Mouse (Mus musculus): ENCODE measurements around the gene Nup93. TPM values are rescaled to one million over a fixed set of nuclear protein-coding genes. Genes with fewer than 3 reads are reported as not detected.

Nup93 gene
- total and polyA plus RNA-seq, 3 experiments, result 6.0 to 42.5 (median 39.9) TPM

DNA sequence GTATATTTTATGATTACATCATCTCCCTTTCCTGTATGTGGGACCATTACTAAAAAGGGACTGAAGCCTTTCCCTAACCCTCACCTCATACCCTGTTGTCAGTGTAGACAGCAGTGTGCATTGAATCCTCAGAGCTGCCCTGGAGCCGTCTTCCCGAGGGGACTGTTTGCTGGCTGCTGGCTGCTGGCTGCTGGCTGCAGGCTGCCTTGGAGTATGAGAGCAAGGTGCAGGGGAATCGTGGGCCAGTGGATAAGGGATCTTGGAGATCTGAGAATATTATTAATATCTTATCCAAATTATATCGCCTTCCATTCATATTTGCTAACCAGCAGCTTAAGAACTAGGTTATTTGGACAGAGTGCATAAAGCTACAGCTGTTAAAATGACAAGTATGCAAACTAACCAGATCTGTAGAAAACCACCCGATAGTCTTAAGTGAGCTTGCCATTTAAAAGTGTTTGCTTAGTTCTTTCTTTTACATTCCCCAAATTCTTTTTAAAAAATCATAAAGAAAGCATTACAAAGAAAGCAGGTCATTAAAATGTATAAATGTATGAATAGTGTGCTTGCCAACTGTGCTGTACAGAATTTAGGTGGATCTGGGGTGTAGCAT is 65.7 kb downstream of the Nup93 start:
- no peak overlapping the region for H3K4me3 ChIP-seq (ENCODE audit: low read depth, low read length)
- H3K4me1 ChIP-seq (ENCODE audit: insufficient read depth, low read depth, low read length), result no peaks in the 10 kb centered on the region
- DNase-seq (ENCODE audit: low spot score) (no peak), ATAC-seq (ENCODE audit: extremely low read depth, insufficient number of reproducible peaks, low FRiP score, poor library complexity, severe bottlenecking) (no peak)
- H3K36me3 ChIP-seq (replicated peaks), result peaks cover 46% of the 10 kb centered on the region
- no peaks in the 10 kb centered on the region for H3K27me3 ChIP-seq (ENCODE audit: insufficient read depth, low read length)
- no peak for TF ChIP-seq TAL1 (conservative IDR thresholded peaks at IDR 0.05; ENCODE audit: low read depth, low read length)
- no peak for TF ChIP-seq GATA1 (IDR thresholded peaks at IDR 0.05; ENCODE audit: borderline replicate concordance, low read length)
- no peak for TF ChIP-seq CTCF (IDR thresholded peaks at IDR 0.05; ENCODE audit: low read depth, low read length)
- no peak for TF ChIP-seq GATA2 (IDR thresholded peaks at IDR 0.05; ENCODE audit: borderline replicate concordance, low read depth, low read length)
- no peak for TF ChIP-seq POLR2AphosphoS5 (IDR thresholded peaks at IDR 0.05; ENCODE audit: insufficient replicate concordance, low read depth, low read length)
- H3K9me3 ChIP-seq (replicated peaks), result no peaks in the 10 kb centered on the region

DNA sequence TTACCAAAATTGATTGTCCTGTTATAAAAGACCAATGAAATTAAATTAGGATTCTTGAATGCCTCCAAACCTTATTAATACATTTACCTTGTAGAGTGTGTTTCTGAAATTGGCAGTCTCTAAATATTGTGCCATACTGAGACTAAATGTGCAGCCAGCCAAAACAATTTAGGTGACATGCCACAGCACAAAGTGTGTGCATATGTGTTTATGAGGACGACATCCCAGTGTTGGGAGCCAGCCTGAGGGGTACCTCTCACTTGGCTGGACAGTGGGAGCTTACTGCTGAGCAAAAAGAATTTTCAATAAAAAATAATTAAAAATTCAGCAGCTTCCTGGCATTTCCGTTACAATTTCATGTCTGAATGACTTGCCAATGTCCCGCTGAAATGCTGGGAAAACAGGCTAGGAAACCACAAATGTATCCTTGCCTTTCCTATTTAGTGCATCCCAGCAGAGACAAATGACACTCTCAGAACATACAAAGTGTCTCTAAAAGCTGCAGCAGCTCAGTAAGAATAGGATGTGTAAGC is 68.2 kb downstream of the Nup93 start:
- DNase-seq (ENCODE audit: low spot score) (no peak), ATAC-seq (ENCODE audit: extremely low read depth, insufficient number of reproducible peaks, low FRiP score, poor library complexity, severe bottlenecking) (no peak)
- TF ChIP-seq CTCF (IDR thresholded peaks at IDR 0.05; ENCODE audit: low read depth, low read length) (no peak), TAL1 (conservative IDR thresholded peaks at IDR 0.05; ENCODE audit: low read depth, low read length) (no peak), GATA1 (IDR thresholded peaks at IDR 0.05; ENCODE audit: borderline replicate concordance, low read length) (no peak), POLR2AphosphoS5 (IDR thresholded peaks at IDR 0.05; ENCODE audit: insufficient replicate concordance, low read depth, low read length) (no peak), GATA2 (IDR thresholded peaks at IDR 0.05; ENCODE audit: borderline replicate concordance, low read depth, low read length) (no peak)
- Histone ChIP-seq H3K9me3 (replicated peaks) (no peaks in the 10 kb centered on the region), H3K27me3 (ENCODE audit: insufficient read depth, low read length) (no peaks in the 10 kb centered on the region), H3K36me3 (replicated peaks) (peaks cover 49% of the 10 kb centered on the region), H3K4me1 (ENCODE audit: insufficient read depth, low read depth, low read length) (no peaks in the 10 kb centered on the region), H3K4me3 (ENCODE audit: low read depth, low read length) (no peak overlapping the region)

DNA sequence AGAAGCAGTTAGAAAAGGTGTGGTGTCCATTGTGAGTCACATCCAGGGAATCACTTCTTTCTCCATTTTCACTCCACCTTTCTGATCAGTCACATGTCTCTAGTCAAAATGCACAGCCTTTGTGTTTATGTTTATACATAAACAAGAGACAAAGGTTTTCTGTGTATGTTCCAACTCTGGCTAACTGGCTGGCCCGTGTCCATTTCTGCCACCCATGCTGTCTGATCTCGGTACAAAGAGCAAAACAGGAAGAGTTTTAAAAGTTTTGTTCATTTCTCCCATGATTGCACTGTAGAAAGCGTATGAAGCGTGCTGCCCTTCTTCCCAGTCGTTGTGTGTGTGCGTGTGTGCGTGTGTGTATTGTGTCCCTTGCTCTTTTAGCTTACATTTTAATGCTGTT is 69.8 kb downstream of the Nup93 start:
- TF ChIP-seq TAL1 (conservative IDR thresholded peaks at IDR 0.05; ENCODE audit: low read depth, low read length) (no peak), POLR2AphosphoS5 (IDR thresholded peaks at IDR 0.05; ENCODE audit: insufficient replicate concordance, low read depth, low read length) (no peak), GATA1 (IDR thresholded peaks at IDR 0.05; ENCODE audit: borderline replicate concordance, low read length) (no peak), GATA2 (IDR thresholded peaks at IDR 0.05; ENCODE audit: borderline replicate concordance, low read depth, low read length) (no peak), CTCF (IDR thresholded peaks at IDR 0.05; ENCODE audit: low read depth, low read length) (no peak)
- H3K36me3 ChIP-seq (replicated peaks), result peaks cover 54% of the 10 kb centered on the region
- no peaks in the 10 kb centered on the region for H3K9me3 ChIP-seq (replicated peaks)
- no peak overlapping the region for H3K4me3 ChIP-seq (ENCODE audit: low read depth, low read length)
- H3K4me1 ChIP-seq (ENCODE audit: insufficient read depth, low read depth, low read length), result no peaks in the 10 kb centered on the region
- no peak for DNase-seq (ENCODE audit: low spot score)
- ATAC-seq (ENCODE audit: extremely low read depth, insufficient number of reproducible peaks, low FRiP score, poor library complexity, severe bottlenecking), result no peak
- H3K27me3 ChIP-seq (ENCODE audit: insufficient read depth, low read length), result no peaks in the 10 kb centered on the region

DNA sequence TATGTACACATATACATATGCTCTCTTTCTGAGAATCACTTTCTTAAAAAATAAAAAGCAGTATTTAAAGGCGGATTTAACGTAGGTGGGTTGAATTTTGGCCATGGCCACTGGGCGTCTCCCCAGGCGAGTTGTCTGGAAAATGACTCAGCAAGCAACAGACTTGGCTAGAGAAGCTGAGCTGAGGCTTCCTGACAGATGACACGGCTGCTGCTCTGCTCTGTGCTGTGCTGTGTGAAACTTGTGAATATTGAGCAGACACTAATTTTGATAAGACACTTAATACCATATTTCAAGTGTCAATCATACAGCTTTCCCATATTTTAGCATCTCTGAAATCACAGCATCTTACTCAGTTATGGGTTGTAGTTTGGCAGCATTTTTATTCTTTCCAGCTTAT is 76.2 kb downstream of the Nup93 start:
- TF ChIP-seq GATA1 (IDR thresholded peaks at IDR 0.05; ENCODE audit: borderline replicate concordance, low read length) (no peak), TAL1 (conservative IDR thresholded peaks at IDR 0.05; ENCODE audit: low read depth, low read length) (no peak)
- Histone ChIP-seq H3K9me3 (replicated peaks) (no peaks in the 10 kb centered on the region), H3K36me3 (replicated peaks) (peaks cover 71% of the 10 kb centered on the region), H3K4me1 (ENCODE audit: insufficient read depth, low read depth, low read length) (peaks cover 10% of the 10 kb centered on the region), H3K27me3 (ENCODE audit: insufficient read depth, low read length) (no peaks in the 10 kb centered on the region), H3K4me3 (ENCODE audit: low read depth, low read length) (no peak overlapping the region)
- ATAC-seq (ENCODE audit: extremely low read depth, insufficient number of reproducible peaks, low FRiP score, poor library complexity, severe bottlenecking) (peak; percentile 45; the same call in 1 of the 2 replicates), DNase-seq (ENCODE audit: low spot score) (peak; percentile 26)

DNA sequence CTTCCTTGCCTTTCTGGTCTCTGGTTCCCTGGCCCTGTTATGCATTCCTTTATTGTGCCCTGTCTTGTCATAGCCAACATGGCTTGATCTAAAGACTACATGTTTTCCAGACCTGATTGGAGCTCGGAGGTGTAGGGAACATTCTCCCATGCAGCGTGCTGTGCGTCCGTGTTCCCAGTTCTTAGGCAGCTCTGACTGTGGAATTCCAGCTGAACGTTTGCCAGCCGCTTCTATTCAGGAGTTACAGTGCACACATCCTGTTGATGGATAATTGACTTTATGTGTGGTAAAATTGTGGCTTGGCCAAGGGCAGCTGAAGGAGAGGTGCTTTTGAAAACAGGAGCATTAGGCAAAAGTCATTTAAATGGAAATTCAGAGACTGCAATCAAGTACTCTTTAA is 77.7 kb downstream of the Nup93 start:
- Histone ChIP-seq H3K4me3 (ENCODE audit: low read depth, low read length) (no peak overlapping the region), H3K4me1 (ENCODE audit: insufficient read depth, low read depth, low read length) (peaks cover 10% of the 10 kb centered on the region), H3K9me3 (replicated peaks) (no peaks in the 10 kb centered on the region), H3K36me3 (replicated peaks) (peaks cover 77% of the 10 kb centered on the region), H3K27me3 (ENCODE audit: insufficient read depth, low read length) (no peaks in the 10 kb centered on the region)
- ATAC-seq (ENCODE audit: extremely low read depth, insufficient number of reproducible peaks, low FRiP score, poor library complexity, severe bottlenecking) (no peak), DNase-seq (ENCODE audit: low spot score) (no peak)
- TF ChIP-seq TAL1 (conservative IDR thresholded peaks at IDR 0.05; ENCODE audit: low read depth, low read length) (no peak), GATA1 (IDR thresholded peaks at IDR 0.05; ENCODE audit: borderline replicate concordance, low read length) (no peak), GATA2 (IDR thresholded peaks at IDR 0.05; ENCODE audit: borderline replicate concordance, low read depth, low read length) (no peak), CTCF (IDR thresholded peaks at IDR 0.05; ENCODE audit: low read depth, low read length) (no peak), POLR2AphosphoS5 (IDR thresholded peaks at IDR 0.05; ENCODE audit: insufficient replicate concordance, low read depth, low read length) (no peak)

DNA sequence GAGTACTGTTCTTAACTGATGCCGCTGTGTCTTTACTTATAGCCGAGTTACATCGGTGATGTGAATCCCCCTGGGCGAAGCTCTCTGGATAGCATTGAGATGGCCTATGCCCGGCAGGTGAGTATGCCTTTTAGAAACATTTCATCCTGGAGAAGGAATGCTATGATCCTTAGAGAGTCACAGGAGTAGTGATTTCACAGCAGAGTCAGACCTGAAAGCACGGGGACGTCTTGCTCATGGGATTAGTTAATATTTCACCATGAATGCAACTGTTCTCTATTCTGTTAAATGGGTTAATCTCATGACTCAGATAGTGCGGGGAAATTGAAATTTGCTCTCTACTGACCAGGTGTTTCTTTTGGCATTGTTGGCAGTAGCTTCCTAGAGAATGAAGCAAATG is 78.3 kb downstream of the Nup93 start:
- H3K27me3 ChIP-seq (ENCODE audit: insufficient read depth, low read length), result no peaks in the 10 kb centered on the region
- peaks cover 10% of the 10 kb centered on the region for H3K4me1 ChIP-seq (ENCODE audit: insufficient read depth, low read depth, low read length)
- peaks cover 79% of the 10 kb centered on the region for H3K36me3 ChIP-seq (replicated peaks)
- DNase-seq (ENCODE audit: low spot score), result no peak
- TF ChIP-seq GATA2 (IDR thresholded peaks at IDR 0.05; ENCODE audit: borderline replicate concordance, low read depth, low read length), result no peak
- TF ChIP-seq GATA1 (IDR thresholded peaks at IDR 0.05; ENCODE audit: borderline replicate concordance, low read length), result no peak
- TF ChIP-seq TAL1 (conservative IDR thresholded peaks at IDR 0.05; ENCODE audit: low read depth, low read length), result no peak
- TF ChIP-seq CTCF (IDR thresholded peaks at IDR 0.05; ENCODE audit: low read depth, low read length), result no peak
- no peak for TF ChIP-seq POLR2AphosphoS5 (IDR thresholded peaks at IDR 0.05; ENCODE audit: insufficient replicate concordance, low read depth, low read length)
- H3K4me3 ChIP-seq (ENCODE audit: low read depth, low read length), result no peak overlapping the region
- H3K9me3 ChIP-seq (replicated peaks), result no peaks in the 10 kb centered on the region
- no peak for ATAC-seq (ENCODE audit: extremely low read depth, insufficient number of reproducible peaks, low FRiP score, poor library complexity, severe bottlenecking)

All from G1E (cell line).